Mouse (Mus musculus) embryonic facial prominence, embryonic 15.5 days (tissue): Measurements from ENCODE around the gene Catsper2. TPM values are rescaled to one million over a fixed set of nuclear protein-coding genes. Genes with fewer than 3 reads are reported as not detected.
A peak's percentile ranks its signal among the peaks of the same experiment; 100 is the strongest.

Source experiments
- ATAC-seq: fragments of 200-750 bp; cut with Nextera tagmentation; 2 replicates; pipeline ENCODE4 v1.8.0; 2017; ENCODE audit warnings: low read depth, moderate TSS enrichment; ENCODE audit not compliant: insufficient number of reproducible peaks, low FRiP score, low TSS enrichment
- H3K27ac ChIP-seq: fragments of 300-500 bp; sonication (generic); replicated peaks from 2 replicates; pipeline ENCODE4 v1.5.1; 2015; ENCODE audit warnings: mild to moderate bottlenecking, inconsistent platforms
- H3K27me3 ChIP-seq: fragments of 300-500 bp; sonication (generic); 2 replicates; pipeline ENCODE4 v1.6.1; 2015; ENCODE audit warnings: inconsistent platforms
- H3K36me3 ChIP-seq: fragments of 300-500 bp; sonication (generic); 2 replicates; pipeline ENCODE4 v1.6.1; 2015; ENCODE audit warnings: mild to moderate bottlenecking, inconsistent platforms
- H3K4me1 ChIP-seq: fragments of 300-500 bp; sonication (generic); 2 replicates; pipeline ENCODE4 v1.6.1; 2015; ENCODE audit warnings: inconsistent platforms
- H3K4me2 ChIP-seq: fragments of 300-500 bp; sonication (generic); replicated peaks from 2 replicates; pipeline ENCODE4 v1.6.1; 2015; ENCODE audit warnings: mild to moderate bottlenecking, inconsistent platforms
- H3K4me3 ChIP-seq: fragments of 300-500 bp; sonication (generic); replicated peaks from 2 replicates; pipeline ENCODE4 v1.5.1; 2015; ENCODE audit warnings: mild to moderate bottlenecking, inconsistent platforms
- H3K9ac ChIP-seq: fragments of 300-500 bp; sonication (generic); 2 replicates; pipeline ENCODE4 v1.6.1; 2015; ENCODE audit warnings: inconsistent platforms
- H3K9me3 ChIP-seq: fragments of 300-500 bp; sonication (generic); replicated peaks from 2 replicates; pipeline ENCODE4 v1.6.1; 2016; ENCODE audit warnings: inconsistent platforms
- WGBS: fragments of 180-500 bp; shearing (Covaris S2); methylation state at CpG from one replicate; pipeline ENCODE4 v1.1.7; 2015; 5-methylcytosine and 5-hydroxymethylcytosine counted together
- polyA plus RNA-seq: library from polyadenylated mRNA; unstranded; fragments of >200 nt; fragmentation: Nextera tagmentation; extraction: Ambion mirVana; gene quantifications from 2 replicates; pipeline ENCODE4 v1.2.1, GENCODE M21; 2015

Gene Catsper2
- polyA plus RNA-seq: 3.0 and 3.3 TPM in 2 replicates

GRCm38 (mm10) chr2:121413387-121414042, at the start of gene Catsper2, which contains the start of gene Pdia3:
Catsper2 (minus strand) TSS chr2:121413792.
Pdia3 (plus strand) TSS chr2:121413775.
- peaks cover 13% of the 10 kb centered on the region; the same call in 1 of the 2 replicates for H3K36me3 ChIP-seq
- no peaks in the 10 kb centered on the region for H3K27me3 ChIP-seq
- peak within 1 kb of the TSS; percentile 87 for H3K9ac ChIP-seq
- ATAC-seq: peak; percentile 100
- peak within 1 kb of the TSS; percentile 95 for H3K27ac ChIP-seq
- under 1% methylated on average over 68 of the region's 68 CpGs for WGBS
- H3K4me2 ChIP-seq: peak within 1 kb of the TSS; percentile 66
- H3K9me3 ChIP-seq: no peaks in the 10 kb centered on the region
- peak within 1 kb of the TSS; percentile 82 for H3K4me3 ChIP-seq
- H3K4me1 ChIP-seq: peaks cover 31% of the 10 kb centered on the region

DNA sequence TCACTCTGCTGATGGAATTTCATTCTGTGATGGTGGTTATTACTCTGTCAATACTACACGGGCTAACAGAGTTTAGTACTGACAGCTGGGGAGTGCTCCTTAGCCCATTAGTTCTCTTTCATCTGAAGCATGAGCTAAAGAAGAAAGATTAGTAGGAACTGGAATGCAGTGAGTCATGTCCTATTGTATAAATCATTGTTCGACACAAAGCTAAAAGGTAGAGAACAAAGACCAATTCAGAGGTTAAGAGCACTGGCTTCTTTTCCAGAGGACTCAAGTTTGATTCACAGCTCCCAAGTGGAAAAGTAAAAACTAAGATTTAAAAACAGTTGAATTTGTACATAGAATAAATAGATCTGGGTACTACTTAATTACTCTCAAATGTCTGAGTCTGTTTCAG, 46.5 kb upstream of the Catsper2 start:
- no peak for ATAC-seq
- 70% methylated on average over 2 of the region's 2 CpGs for WGBS
- H3K27ac ChIP-seq: no peak overlapping the region
- H3K4me2 ChIP-seq: no peak overlapping the region
- H3K9ac ChIP-seq: no peak overlapping the region
- H3K4me1 ChIP-seq: peaks cover 11% of the 10 kb centered on the region
- no peak overlapping the region for H3K4me3 ChIP-seq
- no peaks in the 10 kb centered on the region for H3K9me3 ChIP-seq
- no peaks in the 10 kb centered on the region for H3K27me3 ChIP-seq
- peaks cover 11% of the 10 kb centered on the region; the same call in 1 of the 2 replicates for H3K36me3 ChIP-seq

GRCm38 (mm10) chr2:121456692-121457642, 43.4 kb upstream of the Catsper2 start, which contains the start of gene Serinc4:
Serinc4 (minus strand) TSS chr2:121456781.
- Histone ChIP-seq H3K9me3 (no peaks in the 10 kb centered on the region), H3K27me3 (no peaks in the 10 kb centered on the region), H3K36me3 (peaks cover 32% of the 10 kb centered on the region), H3K27ac (peak within 1 kb of the TSS; percentile 83), H3K4me2 (peak within 1 kb of the TSS; percentile 53), H3K4me3 (peak within 1 kb of the TSS; percentile 74), H3K4me1 (peaks cover 23% of the 10 kb centered on the region), H3K9ac (peak within 1 kb of the TSS; percentile 71)
- peak; percentile 82 for ATAC-seq
- WGBS: 4% methylated on average over 41 of the region's 41 CpGs

DNA sequence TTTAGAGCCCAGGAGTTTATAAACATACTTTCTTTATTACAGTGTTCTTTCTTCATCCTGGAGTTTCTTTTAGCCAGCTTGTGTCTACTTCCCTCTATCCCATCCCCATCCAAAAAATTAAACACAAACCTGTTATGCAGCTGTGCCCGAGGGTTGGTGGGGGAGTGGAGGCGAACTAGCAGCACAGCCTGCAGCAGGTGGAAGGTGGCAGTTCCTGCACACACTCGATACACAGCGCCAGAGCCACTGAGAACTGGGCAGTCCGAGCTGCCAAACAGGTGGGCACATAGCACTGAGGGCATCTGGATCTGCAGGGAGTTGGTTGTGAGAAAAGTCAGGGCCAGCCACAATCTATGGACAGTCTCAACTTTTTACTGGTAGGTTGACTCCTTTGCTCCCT, 41.9 kb upstream of the Catsper2 start:
- WGBS: 71% methylated on average over 5 of the region's 5 CpGs
- Histone ChIP-seq H3K4me1 (peaks cover 33% of the 10 kb centered on the region), H3K36me3 (peaks cover 37% of the 10 kb centered on the region), H3K27me3 (no peaks in the 10 kb centered on the region), H3K4me3 (no peak overlapping the region), H3K9ac (no peak overlapping the region), H3K27ac (no peak overlapping the region), H3K9me3 (no peaks in the 10 kb centered on the region), H3K4me2 (no peak overlapping the region)
- no peak for ATAC-seq

- no peak overlapping the region for H3K4me3 ChIP-seq
- no peak overlapping the region for H3K9ac ChIP-seq
- no peaks in the 10 kb centered on the region for H3K27me3 ChIP-seq
- H3K4me1 ChIP-seq: peaks cover 38% of the 10 kb centered on the region
- no peak overlapping the region for H3K4me2 ChIP-seq
- H3K27ac ChIP-seq: no peak overlapping the region
- 84% methylated on average over 6 of the region's 6 CpGs for WGBS
- no peak for ATAC-seq
- H3K9me3 ChIP-seq: no peaks in the 10 kb centered on the region
- peaks cover 35% of the 10 kb centered on the region for H3K36me3 ChIP-seq
Observed at GRCm38 (mm10) chr2:121453917-121454316, 40.3 kb upstream of the Catsper2 start.

DNA sequence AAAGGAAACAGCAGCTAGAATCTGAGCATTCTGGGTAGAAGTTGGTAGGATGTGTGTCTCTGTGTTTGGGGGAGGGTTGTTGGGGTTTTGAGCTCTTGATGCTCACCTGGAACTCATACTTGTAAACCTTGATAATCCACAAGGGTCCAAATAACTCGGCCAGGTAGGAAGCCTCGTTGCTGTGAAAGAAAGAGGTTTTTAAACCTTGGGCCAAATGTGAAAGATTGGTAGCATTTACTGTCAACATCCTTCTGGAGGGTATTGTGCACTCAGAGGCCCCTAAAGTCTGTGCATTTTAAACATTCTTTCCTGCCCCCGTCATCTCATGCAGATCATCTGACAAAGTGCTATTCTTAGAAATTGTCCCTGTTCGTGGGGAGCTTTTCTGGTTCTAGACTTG, 39.4 kb upstream of the Catsper2 start, which contains the start of gene Hypk:
Gene Hypk (plus strand): TSS at position 301 of the 400 bp plus-strand sequence.
- Histone ChIP-seq H3K9ac (no peak within 1 kb of the TSS), H3K36me3 (peaks cover 29% of the 10 kb centered on the region), H3K27me3 (no peaks in the 10 kb centered on the region), H3K4me2 (no peak within 1 kb of the TSS), H3K9me3 (no peaks in the 10 kb centered on the region), H3K4me3 (no peak within 1 kb of the TSS), H3K27ac (no peak within 1 kb of the TSS), H3K4me1 (peaks cover 39% of the 10 kb centered on the region)
- ATAC-seq: no peak
- WGBS: 64% methylated on average over 4 of the region's 4 CpGs

- H3K4me3 ChIP-seq: no peak overlapping the region
- H3K4me2 ChIP-seq: no peak overlapping the region
- no peaks in the 10 kb centered on the region for H3K9me3 ChIP-seq
- WGBS: 73% methylated on average over 4 of the region's 4 CpGs
- H3K36me3 ChIP-seq: peaks cover 29% of the 10 kb centered on the region
- no peak for ATAC-seq
- no peak overlapping the region for H3K9ac ChIP-seq
- no peak overlapping the region for H3K27ac ChIP-seq
- no peaks in the 10 kb centered on the region for H3K27me3 ChIP-seq
- peaks cover 39% of the 10 kb centered on the region for H3K4me1 ChIP-seq
Observed at GRCm38 (mm10) chr2:121452361-121452760, 38.8 kb upstream of the Catsper2 start.

- Histone ChIP-seq H3K4me1 (peaks cover 33% of the 10 kb centered on the region), H3K27ac (peak overlapping the region; percentile 98), H3K4me2 (peak overlapping the region; percentile 82), H3K36me3 (peaks cover 29% of the 10 kb centered on the region), H3K27me3 (no peaks in the 10 kb centered on the region), H3K9me3 (no peaks in the 10 kb centered on the region), H3K4me3 (peak overlapping the region; percentile 99), H3K9ac (peak overlapping the region; percentile 99)
- ATAC-seq: no peak
- 1% methylated on average over 7 of the region's 7 CpGs for WGBS
Observed at GRCm38 (mm10) chr2:121450093-121450492, 36.5 kb upstream of the Catsper2 start.

DNA sequence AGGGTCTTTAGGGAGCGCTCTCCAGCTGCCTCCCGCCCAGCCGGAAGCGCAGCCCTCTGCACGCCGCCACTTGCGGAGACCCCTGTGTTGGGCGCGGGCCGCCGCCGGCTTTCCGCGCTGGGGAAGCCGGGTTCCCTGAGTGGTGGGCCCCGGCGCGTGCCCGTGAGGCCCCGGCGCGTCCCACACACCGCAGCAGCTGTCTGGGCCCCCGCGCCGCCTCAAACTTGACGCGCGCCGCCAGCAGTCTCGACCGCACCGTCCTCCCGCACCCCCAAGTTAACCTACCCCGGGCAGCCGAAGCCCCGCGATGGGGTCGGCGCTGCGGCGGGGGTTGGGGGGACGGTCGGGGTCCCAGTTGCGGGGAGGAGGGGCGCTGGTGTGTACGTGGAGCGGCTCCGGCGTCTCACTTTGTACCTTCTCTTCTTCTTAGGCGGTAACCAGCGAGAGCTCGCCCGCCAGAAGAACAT, 36.0 kb upstream of the Catsper2 start:
- Histone ChIP-seq H3K4me2 (peak overlapping the region; percentile 82), H3K9me3 (no peaks in the 10 kb centered on the region), H3K27ac (peak overlapping the region; percentile 98), H3K36me3 (peaks cover 29% of the 10 kb centered on the region), H3K4me3 (peak overlapping the region; percentile 99), H3K4me1 (peaks cover 33% of the 10 kb centered on the region), H3K9ac (peak overlapping the region; percentile 99), H3K27me3 (no peaks in the 10 kb centered on the region)
- under 1% methylated on average over 51 of the region's 54 CpGs for WGBS
- peak; percentile 48 for ATAC-seq

- peak within 1 kb of the TSS; percentile 82 for H3K4me2 ChIP-seq
- H3K9ac ChIP-seq: peak within 1 kb of the TSS; percentile 99
- peaks cover 32% of the 10 kb centered on the region for H3K4me1 ChIP-seq
- H3K27me3 ChIP-seq: no peaks in the 10 kb centered on the region
- ATAC-seq: peak; percentile 99
- no peaks in the 10 kb centered on the region for H3K9me3 ChIP-seq
- peak within 1 kb of the TSS; percentile 98 for H3K27ac ChIP-seq
- under 1% methylated on average over 64 of the region's 74 CpGs for WGBS
- peaks cover 26% of the 10 kb centered on the region for H3K36me3 ChIP-seq
- peak within 1 kb of the TSS; percentile 99 for H3K4me3 ChIP-seq
Observed at GRCm38 (mm10) chr2:121448739-121449535, 35.3 kb upstream of the Catsper2 start, which contains the start of gene Serf2. Serf2 (plus strand) TSS chr2:121449195.
